Comparison of ENCODE assay signal across 9 mouse cellular contexts in the genomic region with DNA sequence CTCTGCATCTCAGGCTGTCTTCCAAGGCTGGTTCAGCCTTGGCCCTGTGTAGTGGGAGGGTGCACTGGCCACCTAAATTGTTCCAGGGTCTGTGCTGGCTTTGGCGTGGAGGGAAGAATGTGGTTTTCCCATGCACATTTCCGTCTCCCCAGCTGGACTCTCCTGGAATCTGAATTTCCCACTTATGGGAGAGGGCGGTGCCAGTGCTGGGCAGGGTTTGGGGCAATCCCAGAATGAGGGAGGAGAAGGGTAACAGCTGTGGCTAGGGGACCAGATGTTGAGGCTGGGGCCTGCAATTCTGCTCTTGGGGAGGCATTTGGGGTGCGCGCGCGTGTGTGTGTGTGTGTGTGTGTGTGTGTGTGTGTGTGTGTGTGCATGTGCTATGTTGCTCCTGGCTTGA. TPM values are rescaled to one million over a fixed set of nuclear protein-coding genes. Genes with fewer than 3 reads are reported as not detected.
DNase-seq lines count a peak whose midpoint lies in the region; ATAC-seq and TF ChIP-seq lines count a peak whose summit lies in the region.
"Had no signal": no experiment of that assay in that cellular context is flagged by ENCODE, and none has a peak within 500 bp of the region (broad histone marks: within the 10 kb centered on the region; RNA-seq: fewer than 3 reads in every experiment).

No protein-coding gene starts in this region.

- H3K36me3 ChIP-seq in heart, adult 2 months (ENCODE audit: control insufficient read depth, insufficient read depth, low read length) = no peaks in the 10 kb centered on the region; the same call in 1 of the 2 replicates
- no peaks in the 10 kb centered on the region for H3K36me3 ChIP-seq in forebrain, embryonic 12.5 days (replicated peaks)
- H3K36me3 ChIP-seq in intestine, postnatal 0 days (ENCODE audit: control insufficient read depth, insufficient read depth) = no peaks in the 10 kb centered on the region
- H3K36me3 ChIP-seq in midbrain, embryonic 15.5 days (replicated peaks) = no peaks in the 10 kb centered on the region

- no peaks in the 10 kb centered on the region for H3K9me3 ChIP-seq in forebrain, embryonic 12.5 days
- no peaks in the 10 kb centered on the region for H3K9me3 ChIP-seq in intestine, postnatal 0 days (ENCODE audit: control insufficient read depth)
- H3K9me3 ChIP-seq in midbrain, embryonic 15.5 days = no peaks in the 10 kb centered on the region

- H3K27me3 ChIP-seq in heart, adult 2 months (ENCODE audit: control insufficient read depth, insufficient read depth, low read length) = no peaks in the 10 kb centered on the region
- H3K27me3 ChIP-seq in forebrain, embryonic 12.5 days = no peaks in the 10 kb centered on the region
- H3K27me3 ChIP-seq in intestine, postnatal 0 days (replicated peaks; ENCODE audit: control insufficient read depth, insufficient read depth, low read length) = no peaks in the 10 kb centered on the region
- H3K27me3 ChIP-seq in midbrain, embryonic 15.5 days (replicated peaks) = no peaks in the 10 kb centered on the region

- TF ChIP-seq POLR2A in heart, adult 2 months (IDR thresholded peaks at IDR 0.05; ENCODE audit: insufficient read depth, low read depth, low read length) = no peak

- no peak overlapping the region for H3K27ac ChIP-seq in heart, adult 2 months
- peak overlapping the region; percentile 63; the same call in 1 of the 2 replicates for H3K27ac ChIP-seq in forebrain, embryonic 12.5 days
- no peak overlapping the region for H3K27ac ChIP-seq in intestine, postnatal 0 days (ENCODE audit: low read depth, low read length)
- H3K27ac ChIP-seq in midbrain, embryonic 15.5 days = no peak overlapping the region

- no peak overlapping the region for H3K4me3 ChIP-seq in heart, adult 2 months
- no peak overlapping the region for H3K4me3 ChIP-seq in forebrain, embryonic 12.5 days (replicated peaks)
- no peak overlapping the region for H3K4me3 ChIP-seq in intestine, postnatal 0 days (ENCODE audit: low read depth, low read length)
- 0 out of 2 replicates have a peak overlapping the region, but pooled peaks have one; percentile 88 for H3K4me3 ChIP-seq in midbrain, embryonic 15.5 days

- no peak for DNase-seq in heart, adult 2 months
- no peak for DNase-seq in heart, postnatal 36 days
- DNase-seq in adrenal gland, adult 18-20 months (ENCODE audit: low spot score in 2 of 2) = no peak
- DNase-seq in adrenal gland, postnatal 4 days (ENCODE audit: low spot score in 2 of 2) = no peak
- DNase-seq in right cerebral cortex, adult 18-20 months = no peak
- DNase-seq: thymus, adult 18-20 months had no signal

- no peak overlapping the region for H3K9ac ChIP-seq in heart, adult 2 months (ENCODE audit: low read depth, low read length)
- peak overlapping the region; percentile 21; the same call in 1 of the 2 replicates for H3K9ac ChIP-seq in forebrain, embryonic 12.5 days
- no peak overlapping the region for H3K9ac ChIP-seq in intestine, postnatal 0 days (ENCODE audit: low read depth, low read length)
- no peak overlapping the region for H3K9ac ChIP-seq in midbrain, embryonic 15.5 days

- H3K79me2 ChIP-seq in heart, adult 2 months (replicated peaks; ENCODE audit: control insufficient read depth, insufficient read depth, low read length) = no peaks in the 10 kb centered on the region

- no peak for TF ChIP-seq CTCF in heart, adult 2 months (IDR thresholded peaks at IDR 0.05)
- TF ChIP-seq CTCF in intestine, postnatal 0 days (IDR thresholded peaks at IDR 0.05; ENCODE audit: low read depth) = no peak

- WGBS in heart, adult 2 months = 66% methylated on average over 7 of the region's 7 CpGs
- WGBS in forebrain, embryonic 12.5 days = 56% methylated on average over 7 of the region's 7 CpGs
- 59% methylated on average over 7 of the region's 7 CpGs for WGBS in intestine, postnatal 0 days
- 65% methylated on average over 7 of the region's 7 CpGs for WGBS in midbrain, embryonic 15.5 days

- intact Hi-C loops in heart, adult 2 months (cut with DNase I) = no loop called here
- intact Hi-C loops in heart, postnatal 36 days (cut with DNase I) = no loop called here

- no peak for ATAC-seq in forebrain, embryonic 12.5 days (ENCODE audit: low FRiP score)
- ATAC-seq in intestine, postnatal 0 days = no peak
- no peak for ATAC-seq in midbrain, embryonic 15.5 days (replicated peaks)

- TF ChIP-seq EP300 in heart, adult 2 months (IDR thresholded peaks at IDR 0.05; ENCODE audit: insufficient read depth, low read depth, low read length) = 0 out of 2 replicates have a peak, but pooled peaks have one; percentile 20

- H3K4me2 ChIP-seq in forebrain, embryonic 12.5 days = peak overlapping the region; percentile 93
- peak overlapping the region; percentile 24; the same call in 1 of the 2 replicates for H3K4me2 ChIP-seq in intestine, postnatal 0 days (replicated peaks; ENCODE audit: low read depth)
- peak overlapping the region; percentile 91 for H3K4me2 ChIP-seq in midbrain, embryonic 15.5 days

- peaks cover 2% of the 10 kb centered on the region for H3K4me1 ChIP-seq in heart, adult 2 months (ENCODE audit: control insufficient read depth, insufficient read depth, low read length)
- H3K4me1 ChIP-seq in forebrain, embryonic 12.5 days = peaks cover 87% of the 10 kb centered on the region
- H3K4me1 ChIP-seq in intestine, postnatal 0 days (replicated peaks; ENCODE audit: control insufficient read depth, insufficient read depth, low read length) = peaks cover 9% of the 10 kb centered on the region; the same call in 1 of the 2 replicates
- peaks cover 72% of the 10 kb centered on the region for H3K4me1 ChIP-seq in midbrain, embryonic 15.5 days

RNA-seq across cellular contexts. Expression of gene Glis2, which starts 2.8 kb away (rescaled TPM):
- total RNA-seq in heart, adult 2 months (2021) = 10 to 100 TPM; 10.0 to 11.1 TPM
- polyA plus RNA-seq in heart, adult 2 months (2012; rRNA removed) = 17.3 and 23.8 TPM in 2 replicates
- 10 to 100 TPM; 16.0 to 16.7 TPM for total RNA-seq in heart, postnatal 36 days (2021)
- polyA plus RNA-seq in forebrain, embryonic 12.5 days (2016; fragmentation: Nextera tagmentation; extraction: Ambion mirVana) = 22.0 and 26.6 TPM in 2 replicates
- polyA plus RNA-seq in intestine, postnatal 0 days (2015; fragmentation: Nextera tagmentation; extraction: Ambion mirVana) = 9.2 and 10.5 TPM in 2 replicates
- polyA plus RNA-seq in midbrain, embryonic 15.5 days (2015; fragmentation: Nextera tagmentation; extraction: Ambion mirVana) = 12.3 and 17.3 TPM in 2 replicates
- total RNA-seq in adrenal gland, adult 18-20 months (2021) = 10 to 100 TPM; 11.3 to 11.5 TPM
- total RNA-seq in adrenal gland, postnatal 4 days (2021) = 10 to 100 TPM; 66.0 to 77.7 TPM

RNA-seq across cellular contexts. Expression of gene Pam16, which starts 27.5 kb away (rescaled TPM):
- 100 to 1,000 TPM; 119 to 165 TPM for total RNA-seq in heart, adult 2 months (2021)
- polyA plus RNA-seq in heart, adult 2 months (2012; rRNA removed) = 36.3 and 39.4 TPM in 2 replicates
- 100 to 1,000 TPM; 134 to 150 TPM for total RNA-seq in heart, postnatal 36 days (2021)
- polyA plus RNA-seq in forebrain, embryonic 12.5 days (2016; fragmentation: Nextera tagmentation; extraction: Ambion mirVana) = 114 TPM in 2 replicates
- 63.3 and 72.1 TPM in 2 replicates for polyA plus RNA-seq in intestine, postnatal 0 days (2015; fragmentation: Nextera tagmentation; extraction: Ambion mirVana)
- polyA plus RNA-seq in midbrain, embryonic 15.5 days (2015; fragmentation: Nextera tagmentation; extraction: Ambion mirVana) = 139 and 154 TPM in 2 replicates
- 100 to 1,000 TPM; 117 to 118 TPM for total RNA-seq in adrenal gland, adult 18-20 months (2021)
- total RNA-seq in adrenal gland, postnatal 4 days (2021) = 10 to 100 TPM; 68.8 to 72.6 TPM

RNA-seq across cellular contexts. Expression of gene Tfap4, which starts 37.6 kb away (rescaled TPM):
- total RNA-seq in heart, adult 2 months (2021) = 1 to 10 TPM; 3.2 to 3.4 TPM
- 2.4 and 2.9 TPM in 2 replicates for polyA plus RNA-seq in heart, adult 2 months (2012; rRNA removed)
- total RNA-seq in heart, postnatal 36 days (2021) = 1 to 10 TPM; 4.4 to 4.6 TPM
- polyA plus RNA-seq in forebrain, embryonic 12.5 days (2016; fragmentation: Nextera tagmentation; extraction: Ambion mirVana) = 20.9 and 22.6 TPM in 2 replicates
- 9.3 and 10.8 TPM in 2 replicates for polyA plus RNA-seq in intestine, postnatal 0 days (2015; fragmentation: Nextera tagmentation; extraction: Ambion mirVana)
- polyA plus RNA-seq in midbrain, embryonic 15.5 days (2015; fragmentation: Nextera tagmentation; extraction: Ambion mirVana) = 8.1 and 8.4 TPM in 2 replicates
- total RNA-seq in adrenal gland, adult 18-20 months (2021) = 1 to 10 TPM; 5.1 to 5.7 TPM
- 10 to 100 TPM; 16.6 to 19.2 TPM for total RNA-seq in adrenal gland, postnatal 4 days (2021)

RNA-seq across cellular contexts. Expression of gene Vasn, which starts 42.4 kb away (rescaled TPM):
- total RNA-seq in heart, adult 2 months (2021) = 10 to 100 TPM in 1 of 2 experiments, 1 to 10 TPM in 1; 9.2 to 10.5 TPM
- 23.9 and 24.2 TPM in 2 replicates for polyA plus RNA-seq in heart, adult 2 months (2012; rRNA removed)
- 10 to 100 TPM in 1 of 2 experiments, 1 to 10 TPM in 1; 9.2 to 11.0 TPM for total RNA-seq in heart, postnatal 36 days (2021)
- 5.2 and 6.8 TPM in 2 replicates for polyA plus RNA-seq in forebrain, embryonic 12.5 days (2016; fragmentation: Nextera tagmentation; extraction: Ambion mirVana)
- polyA plus RNA-seq in intestine, postnatal 0 days (2015; fragmentation: Nextera tagmentation; extraction: Ambion mirVana) = 5.0 and 5.3 TPM in 2 replicates
- polyA plus RNA-seq in midbrain, embryonic 15.5 days (2015; fragmentation: Nextera tagmentation; extraction: Ambion mirVana) = 5.2 and 5.8 TPM in 2 replicates
- 10 to 100 TPM; 10.0 to 15.3 TPM for total RNA-seq in adrenal gland, adult 18-20 months (2021)
- 10 to 100 TPM; 15.7 to 18.8 TPM for total RNA-seq in adrenal gland, postnatal 4 days (2021)

RNA-seq across cellular contexts. Expression of gene Dnaja3, which starts 42.5 kb away (rescaled TPM):
- 100 to 1,000 TPM; 138 to 150 TPM for total RNA-seq in heart, adult 2 months (2021)
- 80.8 and 104 TPM in 2 replicates for polyA plus RNA-seq in heart, adult 2 months (2012; rRNA removed)
- 100 to 1,000 TPM; 143 to 164 TPM for total RNA-seq in heart, postnatal 36 days (2021)
- 51.4 and 58.0 TPM in 2 replicates for polyA plus RNA-seq in forebrain, embryonic 12.5 days (2016; fragmentation: Nextera tagmentation; extraction: Ambion mirVana)
- polyA plus RNA-seq in intestine, postnatal 0 days (2015; fragmentation: Nextera tagmentation; extraction: Ambion mirVana) = 37.9 and 38.6 TPM in 2 replicates
- 62.1 and 65.5 TPM in 2 replicates for polyA plus RNA-seq in midbrain, embryonic 15.5 days (2015; fragmentation: Nextera tagmentation; extraction: Ambion mirVana)
- 100 to 1,000 TPM; 132 to 145 TPM for total RNA-seq in adrenal gland, adult 18-20 months (2021)
- total RNA-seq in adrenal gland, postnatal 4 days (2021) = 10 to 100 TPM; 78.6 to 83.5 TPM

Comparison
In these comparisons a context has a peak if more than half of its experiments do, and no peak if none do; other contexts are left out.
1. H3K4me2 ChIP-seq: peak in every context shown above with its lines; median percentile 93 in forebrain, embryonic 12.5 days; 91 in midbrain, embryonic 15.5 days; 24 in intestine, postnatal 0 days.